Mouse (Mus musculus) CD8-positive naive resting alpha-beta T cell, adult 57 days (primary cell): ENCODE results near the gene Pde6g. TPM values are rescaled to one million over a fixed set of nuclear protein-coding genes. Genes with fewer than 3 reads are reported as not detected.

Experiments
- total RNA-seq: library from RNA; stranded (reverse); gene quantifications from one replicate; pipeline ENCODE4 v1.2.4, GENCODE M21; 2023

Pde6g gene
- 0.77 TPM for total RNA-seq

DNA sequence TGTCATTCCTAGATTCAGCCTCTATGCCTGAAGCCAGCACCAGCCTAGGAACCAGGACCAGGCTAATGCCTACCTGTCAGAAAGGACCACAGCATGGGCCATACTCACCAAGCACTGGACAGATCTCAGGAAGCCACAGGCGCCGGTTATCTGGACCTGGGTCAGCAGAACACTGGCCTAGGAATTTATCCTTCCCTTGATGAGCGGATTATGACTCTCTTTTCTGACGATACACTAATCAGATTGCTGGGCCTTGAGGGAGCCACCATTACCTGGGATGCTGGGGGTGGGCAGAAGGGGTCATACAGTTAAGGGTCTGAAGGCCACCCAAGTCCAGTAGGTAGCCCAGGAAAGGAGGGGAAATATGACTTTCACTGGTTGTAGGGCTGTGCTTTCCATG is at the start of gene Pde6g:
Pde6g (minus strand) TSS at position 195 of the 400 bp plus-strand sequence.

GRCm38 (mm10) chr11:120491317-120492023 is 38.2 kb upstream of the Pde6g start, which contains the start of gene Slc25a10:
Slc25a10 (plus strand) TSS chr11:120491840.

GRCm38 (mm10) chr11:120484265-120484981 is 31.1 kb upstream of the Pde6g start, which contains the start of gene Mrpl12:
Mrpl12 (plus strand) TSS chr11:120484613.

GRCm38 (mm10) chr11:120467051-120467735 is 13.9 kb upstream of the Pde6g start, which contains the start of gene Arl16:
Arl16 (minus strand) TSS chr11:120467607.

GRCm38 (mm10) chr11:120457772-120458751 is 4.8 kb upstream of the Pde6g start, which contains the start of the genes Oxld1 and Ccdc137:
Oxld1 (minus strand) TSS chr11:120458068.
Ccdc137 (plus strand) TSS chr11:120458115.

DNA sequence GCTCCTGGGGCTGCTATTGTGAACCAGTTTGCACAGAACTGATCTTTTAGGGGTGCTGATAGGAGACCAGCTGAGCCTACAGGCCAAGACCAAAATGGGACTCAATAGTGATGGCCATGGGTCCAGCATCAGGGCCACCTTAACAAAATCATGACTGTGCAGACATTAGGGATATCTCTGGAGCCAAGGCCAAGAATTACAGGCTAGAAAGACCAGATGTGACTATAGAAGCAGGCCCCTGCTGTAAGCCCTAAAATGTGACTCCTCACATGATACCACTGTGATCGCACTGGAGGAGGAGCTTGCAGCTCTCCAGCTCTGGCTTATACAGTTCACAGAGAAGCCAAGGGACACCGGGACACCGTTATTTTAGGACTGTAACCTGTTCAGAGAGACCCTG is 11.0 kb downstream of the Pde6g start, which contains the start of gene Tspan10:
Tspan10 (plus strand) TSS at position 301 of the 400 bp plus-strand sequence.

DNA sequence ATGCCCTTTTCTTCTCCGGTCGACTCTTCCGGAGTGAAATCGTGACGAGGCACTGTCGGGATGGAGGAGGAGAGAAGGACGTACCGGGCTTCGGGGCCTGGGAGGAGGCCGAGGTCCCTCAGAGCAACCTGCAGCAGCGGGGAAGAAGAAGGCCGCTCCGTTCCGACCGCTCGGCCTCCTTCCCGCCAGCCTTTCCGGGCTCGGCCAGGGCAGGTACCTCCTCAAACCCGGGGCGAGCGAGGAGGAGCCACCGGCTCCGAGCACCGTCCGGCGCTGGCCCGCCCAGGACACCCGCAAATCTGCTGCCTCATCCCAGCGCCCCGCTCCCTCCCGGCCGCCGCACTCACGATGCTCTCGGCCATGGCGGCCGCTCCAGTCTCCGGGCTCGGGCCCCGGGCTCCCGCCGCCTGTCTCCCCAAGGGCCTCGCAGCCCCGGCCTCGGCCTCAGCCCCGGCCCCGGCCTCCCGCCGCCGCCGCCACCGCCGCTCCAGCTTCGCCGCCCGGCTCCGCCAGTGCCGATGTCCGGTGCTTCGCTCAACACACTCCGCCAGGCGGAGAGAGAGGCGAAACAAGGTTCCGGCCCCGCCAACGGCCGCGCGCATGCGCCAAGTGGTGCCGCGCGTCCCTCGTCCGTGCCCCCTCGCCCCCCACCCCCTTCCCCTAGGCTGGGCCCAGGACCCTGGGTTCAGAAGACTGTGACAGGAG is 16.0 kb downstream of the Pde6g start, which contains the start of gene Nploc4:
Nploc4 (minus strand) TSS at position 557 of the 705 bp plus-strand sequence.

Other genes starting within 250 kb of the Pde6g start
- 0.24 TPM for gene Bahcc1, start 220.6 kb downstream of the Pde6g start, total RNA-seq
- 1,479 TPM for gene Actg1, start 105.0 kb downstream of the Pde6g start, total RNA-seq
- not detected for gene Fscn2, start 92.0 kb downstream of the Pde6g start, total RNA-seq
- gene Faap100, start 74.7 kb downstream of the Pde6g start, total RNA-seq = 19.7 TPM
- 45.7 TPM for gene Nploc4, start 15.8 kb downstream of the Pde6g start, total RNA-seq
- gene Tspan10, start 10.9 kb downstream of the Pde6g start, total RNA-seq = 14.2 TPM
- 2.9 TPM for gene Oxld1, start 4.6 kb upstream of the Pde6g start, total RNA-seq
- 28.4 TPM for gene Ccdc137, start 4.6 kb upstream of the Pde6g start, total RNA-seq
- 10.8 TPM for gene Arl16, start 14.1 kb upstream of the Pde6g start, total RNA-seq
- gene Mrpl12, start 31.1 kb upstream of the Pde6g start, total RNA-seq = 36.0 TPM
- gene Slc25a10, start 38.3 kb upstream of the Pde6g start, total RNA-seq = 11.0 TPM
- gene Gcgr, start 77.2 kb upstream of the Pde6g start, total RNA-seq = not detected
- 41.2 TPM for gene Mcrip1, start 96.2 kb upstream of the Pde6g start, total RNA-seq
- not detected for gene Ppp1r27, start 97.6 kb upstream of the Pde6g start, total RNA-seq
- 159 TPM for gene P4hb, start 119.8 kb upstream of the Pde6g start, total RNA-seq
- gene Arhgdia, start 128.1 kb upstream of the Pde6g start, total RNA-seq = 371 TPM
- 93.3 TPM for gene Alyref, start 144.9 kb upstream of the Pde6g start, total RNA-seq
- 84.8 TPM for gene Anapc11, start 144.9 kb upstream of the Pde6g start, total RNA-seq
- gene Npb, start 155.0 kb upstream of the Pde6g start, total RNA-seq = 3.2 TPM
- 121 TPM for gene Pcyt2, start 164.4 kb upstream of the Pde6g start, total RNA-seq
- gene Sirt7, start 171.7 kb upstream of the Pde6g start, total RNA-seq = 126 TPM
- gene Mafg, start 180.1 kb upstream of the Pde6g start, total RNA-seq = 28.8 TPM
- gene Pycr1, start 190.3 kb upstream of the Pde6g start, total RNA-seq = 1.9 TPM
- not detected for gene Myadml2, start 194.7 kb upstream of the Pde6g start, total RNA-seq
- not detected for gene Notum, start 207.7 kb upstream of the Pde6g start, total RNA-seq
- 104 TPM for gene Aspscr1, start 219.5 kb upstream of the Pde6g start, total RNA-seq